Mouse (Mus musculus) brain, embryonic 14.5 days (tissue): Measurements from ENCODE around the gene Prr5l.

ENCODE experiments used
- CTCF ChIP-seq: fragments of 200-500 bp; IDR thresholded peaks from 2 replicates; pipeline ENCODE4 v1.5.1; 2012; ENCODE audit warnings: inconsistent platforms, mild to moderate bottlenecking, moderate library complexity, borderline replicate concordance; ENCODE audit not compliant: insufficient read depth, insufficient read length; ENCODE audit errors: extremely low read depth
- POLR2A ChIP-seq: fragments of 200-500 bp; IDR thresholded peaks from 2 replicates; pipeline ENCODE4 v1.6.1; 2012; ENCODE audit warnings: mild to moderate bottlenecking, inconsistent platforms, borderline replicate concordance; ENCODE audit not compliant: poor library complexity, insufficient read depth, insufficient read length, severe bottlenecking; ENCODE audit errors: extremely low read depth

DNA sequence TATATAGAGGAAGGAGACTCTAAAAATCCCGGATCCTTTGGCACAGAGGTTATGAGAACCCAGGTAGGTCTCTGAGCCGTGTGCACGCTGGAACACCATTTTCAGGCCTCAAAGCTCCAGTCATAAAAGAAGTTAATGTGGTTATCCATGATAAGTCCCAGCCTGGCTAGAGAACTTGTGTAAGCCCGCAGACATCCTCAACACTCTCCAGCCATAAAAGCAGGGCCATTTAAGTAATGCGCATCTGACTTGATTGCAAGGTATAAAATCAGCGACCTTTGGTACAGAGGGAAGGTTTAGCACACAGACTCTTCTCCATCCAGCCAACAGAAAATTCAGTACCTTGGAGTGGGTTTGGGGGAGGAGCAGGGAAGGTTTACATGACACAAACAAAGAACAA, 80.6 kb downstream of the Prr5l start:
- TF ChIP-seq POLR2A: no peak
- no peak for TF ChIP-seq CTCF
